Mouse (Mus musculus): ENCODE data around the gene Sh3gl3. TPM values are rescaled to one million over a fixed set of nuclear protein-coding genes. Genes with fewer than 3 reads are reported as not detected.

The Sh3gl3 gene
- not detected for total RNA-seq (2023)

DNA sequence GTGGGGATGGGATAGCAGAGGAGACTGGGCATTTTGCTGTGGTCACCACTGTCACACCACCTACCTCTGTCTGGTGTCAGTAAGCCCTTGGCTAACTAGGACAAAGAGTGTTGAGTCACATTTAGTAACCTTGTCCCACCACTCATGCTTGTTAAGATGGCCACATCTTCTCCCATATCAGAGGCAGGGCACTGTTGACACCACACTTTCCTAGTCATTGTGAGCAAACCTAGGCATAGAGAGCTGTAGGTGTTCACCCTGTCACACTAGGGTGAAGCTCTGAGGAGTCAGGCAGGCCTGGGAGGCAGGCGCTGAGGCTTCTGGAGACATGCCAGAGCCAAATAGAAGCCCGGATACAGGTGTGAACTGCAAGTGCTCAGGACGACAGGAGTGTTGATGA lies at the start of gene Sh3gl3:
Sh3gl3 (plus strand) TSS at position 301 of the 400 bp plus-strand sequence.

DNA sequence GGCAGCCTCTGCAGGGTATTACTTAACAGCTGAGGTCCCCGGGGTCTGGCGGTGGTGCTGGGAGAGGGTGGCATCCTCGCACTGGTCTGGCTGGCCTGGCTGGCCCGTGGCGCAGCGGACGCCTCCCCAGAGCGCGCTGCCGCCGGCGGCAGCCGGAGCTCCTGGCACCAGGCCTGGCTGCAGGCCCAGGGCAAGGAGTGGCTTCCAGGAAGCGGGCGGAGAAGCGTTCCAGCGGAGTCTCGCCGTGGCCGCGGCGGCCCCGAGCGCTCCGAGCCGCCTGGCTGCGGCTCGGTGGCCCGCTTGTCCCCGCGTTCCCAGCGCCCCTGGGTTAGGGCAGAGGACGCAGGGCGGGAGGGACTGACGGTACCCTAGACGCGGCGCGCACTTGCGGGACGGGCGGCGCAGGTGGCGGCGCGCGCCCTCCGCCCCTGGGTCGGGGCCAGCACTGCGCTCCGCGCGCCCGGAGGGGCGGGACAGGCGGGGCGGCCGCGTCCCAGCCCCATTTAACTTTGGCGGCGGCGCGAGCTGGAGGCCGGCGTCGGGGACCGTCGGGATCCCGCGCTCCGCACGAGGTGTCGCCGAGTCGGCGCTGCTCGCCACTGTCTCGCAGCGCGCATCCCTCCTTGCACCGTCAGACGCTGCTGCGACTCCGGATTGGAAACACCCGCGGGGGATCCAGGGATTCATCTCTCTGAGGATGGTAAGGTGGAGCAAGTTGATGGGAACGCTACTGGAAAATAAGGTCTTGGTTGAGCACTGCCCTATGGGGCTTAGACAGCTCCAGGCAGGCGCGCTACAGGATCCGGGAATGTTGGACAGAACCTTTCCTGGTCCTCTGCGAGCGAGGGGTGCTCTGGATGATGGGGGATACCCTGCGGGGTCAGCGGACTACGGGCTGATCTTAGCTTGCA lies 161.8 kb downstream of the Sh3gl3 start, which contains the start of gene Adamtsl3:
Adamtsl3 (plus strand) TSS at position 484 of the 911 bp plus-strand sequence.

Other genes starting within 250 kb of the Sh3gl3 start
- 1 to 10 TPM; 3.2 to 4.2 TPM for gene Hdgfl3, start 239.4 kb upstream of the Sh3gl3 start, total RNA-seq (2023)
- gene Bnc1, start 181.5 kb upstream of the Sh3gl3 start, total RNA-seq (2023), result not detected
- gene Adamtsl3, start 161.9 kb downstream of the Sh3gl3 start, total RNA-seq (2023), result not detected

Measured in B cell, adult 67 days (primary cell).